Mouse (Mus musculus) myocyte (in vitro differentiated cells): Measurements from ENCODE around the gene Lrch4. TPM values are rescaled to one million over a fixed set of nuclear protein-coding genes. Genes with fewer than 3 reads are reported as not detected.

ENCODE experiments used
- H3K27me3 ChIP-seq: one replicate; pipeline ENCODE4 v1.6.1; 2011; ENCODE audit not compliant: control insufficient read depth, insufficient read depth, insufficient read length
- H3K36me3 ChIP-seq: one replicate; pipeline ENCODE4 v1.6.1; 2011; ENCODE audit not compliant: control insufficient read depth, insufficient read depth
- H3K4me2 ChIP-seq: one replicate; pipeline ENCODE4 v1.6.1; 2011; ENCODE audit warnings: low read depth, control low read depth
- H3K4me3 ChIP-seq: one replicate; pipeline ENCODE4 v1.5.1; 2011; ENCODE audit warnings: mild to moderate bottlenecking, control low read depth, moderate library complexity
- H3K79me2 ChIP-seq: one replicate; pipeline ENCODE4 v1.6.1; 2011; ENCODE audit not compliant: control insufficient read depth, insufficient read depth
- H3ac ChIP-seq: one replicate; pipeline ENCODE4 v1.6.1; 2011; ENCODE audit not compliant: control insufficient read depth, insufficient read length
- CEBPB ChIP-seq: IDR thresholded peaks from 2 replicates; pipeline ENCODE4 v1.6.1; 2011; ENCODE audit warnings: mild to moderate bottlenecking, moderate library complexity; ENCODE audit not compliant: poor library complexity, insufficient read depth, severe bottlenecking
- E2F4 ChIP-seq: IDR thresholded peaks from one replicate; pipeline ENCODE4 v1.6.1; 2011; ENCODE audit warnings: mild to moderate bottlenecking, control low read depth, moderate library complexity; ENCODE audit not compliant: insufficient read depth
- MAX ChIP-seq: IDR thresholded peaks from one replicate; pipeline ENCODE4 v1.6.1; 2011; ENCODE audit warnings: low read depth, mild to moderate bottlenecking, control low read depth
- MYOD1 ChIP-seq, 3 experiments: IDR thresholded peaks; one replicate each; pipeline ENCODE4 v1.6.1; 2011; ENCODE audit warnings: control low read depth in 2 of 3, low read depth in 2 of 3, mild to moderate bottlenecking in 2 of 3, moderate library complexity in 1 of 3; ENCODE audit not compliant: insufficient read length in 2 of 3, control insufficient read depth in 1 of 3
- MYOG ChIP-seq, 3 experiments: IDR thresholded peaks; one replicate each; pipeline ENCODE4 v1.6.1; 2011; ENCODE audit warnings: control low read depth in 2 of 3, low read depth in 2 of 3, mild to moderate bottlenecking in 2 of 3; ENCODE audit not compliant: insufficient read length in 2 of 3, control insufficient read depth in 1 of 3, insufficient read depth in 1 of 3
- POLR2A ChIP-seq: IDR thresholded peaks from one replicate; pipeline ENCODE4 v1.6.1; 2011; ENCODE audit warnings: low read depth, mild to moderate bottlenecking, control low read depth, moderate library complexity; ENCODE audit not compliant: insufficient read length
- POLR2AphosphoS2 ChIP-seq: IDR thresholded peaks from one replicate; pipeline ENCODE4 v1.6.1; 2011; ENCODE audit warnings: low read depth, control low read depth; ENCODE audit not compliant: insufficient read length
- REST ChIP-seq: IDR thresholded peaks from one replicate; pipeline ENCODE4 v1.6.1; 2011; ENCODE audit warnings: mild to moderate bottlenecking, control low read depth, moderate library complexity; ENCODE audit not compliant: insufficient read depth, insufficient read length
- SRF ChIP-seq: IDR thresholded peaks from one replicate; pipeline ENCODE4 v1.6.1; 2011; ENCODE audit warnings: low read depth; ENCODE audit not compliant: control insufficient read depth, insufficient read length
- TCF12 ChIP-seq: IDR thresholded peaks from one replicate; pipeline ENCODE4 v1.6.1; 2011; ENCODE audit warnings: mild to moderate bottlenecking, control low read depth; ENCODE audit not compliant: poor library complexity, insufficient read depth, severe bottlenecking
- TCF3 ChIP-seq: IDR thresholded peaks from one replicate; pipeline ENCODE4 v1.6.1; 2011; ENCODE audit warnings: low read depth, control low read depth; ENCODE audit not compliant: insufficient read length
- USF1 ChIP-seq: IDR thresholded peaks from one replicate; pipeline ENCODE4 v1.6.1; 2011; ENCODE audit warnings: low read depth, mild to moderate bottlenecking, control low read depth, moderate library complexity
- polyA plus RNA-seq: library from polyadenylated mRNA; unstranded; fragments of >200 nt; fragmentation: generic; extraction: Trizol; gene quantifications from one replicate; pipeline ENCODE4 v1.2.1, GENCODE M21; 2012; ENCODE audit warnings: missing spikeins

Lrch4 gene
- polyA plus RNA-seq, 1 experiment = 29.1 TPM

GRCm38 (mm10) chr5:137645091-137645651, 16.2 kb downstream of the Lrch4 start:
- Histone ChIP-seq H3K4me3 (no peak overlapping the region), H3K27me3 (no peaks in the 10 kb centered on the region), H3K36me3 (peaks cover 2% of the 10 kb centered on the region), H3ac (no peak overlapping the region), H3K4me2 (no peak overlapping the region), H3K79me2 (no peaks in the 10 kb centered on the region)
- no peak for TF ChIP-seq REST
- TF ChIP-seq MYOD1 (IDR thresholded peaks at IDR 0.05; ENCODE audit: control insufficient read depth in 1 of 3, insufficient read length in 2 of 3, low read depth in 2 of 3) = no peak
- no peak for TF ChIP-seq SRF
- TF ChIP-seq MAX = no peak
- TF ChIP-seq E2F4 = no peak
- no peak for TF ChIP-seq USF1
- TF ChIP-seq TCF12 = no peak
- no peak for TF ChIP-seq POLR2A
- no peak for TF ChIP-seq TCF3
- no peak for TF ChIP-seq POLR2AphosphoS2
- no peak for TF ChIP-seq MYOG (IDR thresholded peaks at IDR 0.05; ENCODE audit: control insufficient read depth in 1 of 3, insufficient read depth in 1 of 3, insufficient read length in 2 of 3, low read depth in 2 of 3)
- no peak for TF ChIP-seq CEBPB

GRCm38 (mm10) chr5:137645652-137646091, 16.8 kb downstream of the Lrch4 start, which contains the start of gene Irs3:
TSS of gene Irs3 (minus strand) at chr5:137645714.
- TF ChIP-seq REST (no peak), MYOD1 (IDR thresholded peaks at IDR 0.05; ENCODE audit: control insufficient read depth in 1 of 3, insufficient read length in 2 of 3, low read depth in 2 of 3) (no peak), POLR2A (no peak), MAX (no peak), POLR2AphosphoS2 (no peak), TCF3 (no peak), CEBPB (no peak), MYOG (IDR thresholded peaks at IDR 0.05; ENCODE audit: control insufficient read depth in 1 of 3, insufficient read depth in 1 of 3, insufficient read length in 2 of 3, low read depth in 2 of 3) (no peak), USF1 (no peak), TCF12 (no peak), E2F4 (no peak), SRF (no peak)
- Histone ChIP-seq H3K79me2 (no peaks in the 10 kb centered on the region), H3K27me3 (no peaks in the 10 kb centered on the region), H3K4me2 (no peak within 1 kb of the TSS), H3K36me3 (no peaks in the 10 kb centered on the region), H3ac (no peak within 1 kb of the TSS), H3K4me3 (no peak within 1 kb of the TSS)

- Histone ChIP-seq H3ac (no peak overlapping the region), H3K4me2 (no peak overlapping the region), H3K79me2 (no peaks in the 10 kb centered on the region), H3K36me3 (no peaks in the 10 kb centered on the region), H3K27me3 (no peaks in the 10 kb centered on the region), H3K4me3 (no peak overlapping the region)
- TF ChIP-seq TCF12 = no peak
- no peak for TF ChIP-seq POLR2A
- TF ChIP-seq MYOD1 (IDR thresholded peaks at IDR 0.05; ENCODE audit: control insufficient read depth in 1 of 3, insufficient read length in 2 of 3, low read depth in 2 of 3) = no peak
- TF ChIP-seq POLR2AphosphoS2 = no peak
- no peak for TF ChIP-seq SRF
- TF ChIP-seq TCF3 = no peak
- TF ChIP-seq CEBPB = no peak
- TF ChIP-seq USF1 = no peak
- TF ChIP-seq MAX = no peak
- TF ChIP-seq REST = no peak
- TF ChIP-seq MYOG (IDR thresholded peaks at IDR 0.05; ENCODE audit: control insufficient read depth in 1 of 3, insufficient read depth in 1 of 3, insufficient read length in 2 of 3, low read depth in 2 of 3) = no peak
Measured at GRCm38 (mm10) chr5:137647827-137648601, 19.1 kb downstream of the Lrch4 start.

- TF ChIP-seq MYOD1 (IDR thresholded peaks at IDR 0.05; ENCODE audit: control insufficient read depth in 1 of 3, insufficient read length in 2 of 3, low read depth in 2 of 3) = no peak
- TF ChIP-seq MAX = no peak
- no peak for TF ChIP-seq SRF
- TF ChIP-seq USF1 = no peak
- TF ChIP-seq REST = no peak
- TF ChIP-seq E2F4 = no peak
- TF ChIP-seq MYOG (IDR thresholded peaks at IDR 0.05; ENCODE audit: control insufficient read depth in 1 of 3, insufficient read depth in 1 of 3, insufficient read length in 2 of 3, low read depth in 2 of 3) = no peak
- no peak for TF ChIP-seq TCF12
- no peak for TF ChIP-seq CEBPB
- no peak for TF ChIP-seq POLR2AphosphoS2
- TF ChIP-seq TCF3 = no peak
- TF ChIP-seq POLR2A = no peak
- Histone ChIP-seq H3ac (no peak overlapping the region), H3K4me3 (no peak overlapping the region), H3K36me3 (no peaks in the 10 kb centered on the region), H3K79me2 (no peaks in the 10 kb centered on the region), H3K27me3 (no peaks in the 10 kb centered on the region), H3K4me2 (no peak overlapping the region)
Measured at GRCm38 (mm10) chr5:137649251-137649650, 20.3 kb downstream of the Lrch4 start.
